Mouse (Mus musculus): ENCODE data around the gene Gm1043. TPM values are rescaled to one million over a fixed set of nuclear protein-coding genes. Genes with fewer than 3 reads are reported as not detected.

Gm1043 gene
- polyA plus RNA-seq, 1 experiment = not detected

DNA sequence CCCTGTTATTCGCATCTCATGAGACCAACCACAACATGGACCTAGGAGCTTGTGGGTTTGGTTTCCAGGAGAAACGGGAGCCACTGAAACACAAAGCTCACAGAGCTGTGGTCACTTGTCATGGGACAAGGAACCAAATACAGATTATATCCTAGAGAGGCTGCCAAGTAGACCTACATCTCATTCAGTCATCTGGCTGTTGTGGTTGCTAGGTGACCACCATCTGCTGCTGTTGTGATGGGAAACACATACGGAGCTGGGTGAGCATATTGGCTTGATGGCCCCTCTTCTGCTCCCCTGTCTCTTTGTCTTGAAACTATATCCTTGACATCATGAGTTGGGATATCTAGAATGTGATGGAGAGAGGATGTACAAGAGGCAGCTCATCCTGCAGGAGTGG lies 112.3 kb downstream of the Gm1043 start:
- Histone ChIP-seq H3K27ac (ENCODE audit: insufficient read depth, low read depth, low read length) (no peak overlapping the region), H3K4me3 (ENCODE audit: insufficient read depth, low read depth, low read length) (no peak overlapping the region), H3K4me1 (ENCODE audit: control insufficient read depth, insufficient read depth, low read length) (peaks cover 24% of the 10 kb centered on the region)
- 78% methylated on average over 3 of the region's 3 CpGs for whole genome bisulfite sequencing
- TF ChIP-seq POLR2A (IDR thresholded peaks at IDR 0.05; ENCODE audit: insufficient read depth, low read depth, low read length) (no peak), CTCF (IDR thresholded peaks at IDR 0.05; ENCODE audit: insufficient read depth, low read depth, low read length) (no peak)

DNA sequence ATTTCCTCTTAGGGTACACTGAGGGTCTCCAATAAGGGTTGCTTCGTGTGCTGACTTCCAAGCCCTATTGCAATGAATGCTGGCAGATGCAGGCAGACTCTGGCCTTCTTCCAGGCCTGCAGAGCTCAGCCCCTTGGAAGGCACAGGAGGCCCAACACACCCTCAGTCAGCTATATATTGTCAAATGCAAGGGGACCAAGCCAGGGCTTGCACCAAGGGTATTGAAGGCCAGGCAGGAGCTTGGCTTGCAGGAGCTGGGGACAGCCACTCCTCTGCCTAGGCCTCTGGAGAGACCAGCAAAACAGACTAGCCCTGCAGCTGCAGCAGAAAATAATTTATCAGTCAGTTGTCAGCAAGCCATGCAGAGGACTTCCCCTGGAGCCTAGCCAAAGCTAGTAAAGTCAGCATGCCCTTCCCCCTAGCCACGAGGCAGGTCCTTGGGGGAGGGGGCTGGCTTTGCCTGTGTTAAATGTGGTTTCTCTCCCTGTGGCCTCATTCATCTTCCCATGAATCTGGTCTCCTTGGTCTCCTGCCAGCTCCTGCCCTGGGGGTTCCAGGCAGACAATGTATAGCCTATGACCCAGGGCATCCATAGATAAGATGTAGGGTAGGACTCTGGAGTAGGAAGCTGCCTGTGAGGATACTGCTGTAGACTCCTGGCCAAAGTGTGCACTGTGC lies 113.0 kb downstream of the Gm1043 start:
- TF ChIP-seq POLR2A (IDR thresholded peaks at IDR 0.05; ENCODE audit: insufficient read depth, low read depth, low read length) (no peak), CTCF (IDR thresholded peaks at IDR 0.05; ENCODE audit: insufficient read depth, low read depth, low read length) (no peak)
- peaks cover 24% of the 10 kb centered on the region for H3K4me1 ChIP-seq (ENCODE audit: control insufficient read depth, insufficient read depth, low read length)
- H3K4me3 ChIP-seq (ENCODE audit: insufficient read depth, low read depth, low read length) = no peak overlapping the region
- no peak overlapping the region for H3K27ac ChIP-seq (ENCODE audit: insufficient read depth, low read depth, low read length)
- 32% methylated on average over 2 of the region's 2 CpGs for WGBS

DNA sequence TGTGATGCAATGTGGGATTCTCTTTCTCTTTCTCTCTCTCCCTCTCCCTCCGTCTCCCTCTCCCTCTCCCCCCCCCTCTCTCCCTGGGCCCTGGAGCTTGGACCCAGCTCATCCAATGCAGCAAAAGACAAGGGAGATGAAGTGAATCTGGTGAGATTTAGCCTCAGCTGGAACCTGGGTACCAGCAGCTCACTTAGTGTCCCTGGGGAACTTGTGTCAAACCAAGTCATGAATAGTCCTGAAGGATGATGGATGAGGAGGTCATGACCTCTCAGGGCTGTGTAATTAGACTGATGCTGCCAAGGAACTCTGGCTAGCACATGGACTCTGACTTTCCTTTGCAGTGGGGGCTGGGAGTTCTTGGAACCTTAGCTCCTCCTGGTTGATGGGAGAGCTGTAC lies 117.1 kb downstream of the Gm1043 start:
- peaks cover 11% of the 10 kb centered on the region for H3K4me1 ChIP-seq (ENCODE audit: control insufficient read depth, insufficient read depth, low read length)
- H3K4me3 ChIP-seq (ENCODE audit: insufficient read depth, low read depth, low read length) = no peak overlapping the region
- WGBS = 41% methylated on average over 1 of the region's 1 CpGs
- TF ChIP-seq CTCF (IDR thresholded peaks at IDR 0.05; ENCODE audit: insufficient read depth, low read depth, low read length) (no peak), POLR2A (IDR thresholded peaks at IDR 0.05; ENCODE audit: insufficient read depth, low read depth, low read length) (no peak)
- H3K27ac ChIP-seq (ENCODE audit: insufficient read depth, low read depth, low read length) = no peak overlapping the region

DNA sequence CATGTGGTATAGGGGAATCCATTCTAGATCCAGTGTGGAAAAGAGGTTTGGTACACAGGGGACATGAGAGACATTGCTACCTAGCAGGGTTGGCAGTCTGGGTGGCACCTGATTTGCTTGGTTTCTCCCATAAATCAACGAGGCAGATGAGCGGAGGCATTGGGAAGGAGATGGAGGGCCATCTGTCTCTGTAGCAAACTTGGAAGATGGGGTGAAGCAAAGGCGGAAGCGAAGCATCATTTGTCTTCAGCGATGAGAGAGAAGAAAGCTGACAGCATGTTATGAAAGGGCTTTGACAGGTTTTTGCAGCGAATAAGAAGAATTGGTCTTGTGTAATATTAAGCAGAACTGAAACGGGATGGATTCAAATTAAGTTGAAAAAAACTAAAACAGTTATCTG lies 119.7 kb downstream of the Gm1043 start:
- no peak overlapping the region for H3K27ac ChIP-seq (ENCODE audit: insufficient read depth, low read depth, low read length)
- peaks cover 3% of the 10 kb centered on the region for H3K4me1 ChIP-seq (ENCODE audit: control insufficient read depth, insufficient read depth, low read length)
- no peak for TF ChIP-seq CTCF (IDR thresholded peaks at IDR 0.05; ENCODE audit: insufficient read depth, low read depth, low read length)
- TF ChIP-seq POLR2A (IDR thresholded peaks at IDR 0.05; ENCODE audit: insufficient read depth, low read depth, low read length) = no peak
- 86% methylated on average over 7 of the region's 7 CpGs for WGBS
- H3K4me3 ChIP-seq (ENCODE audit: insufficient read depth, low read depth, low read length) = no peak overlapping the region

DNA sequence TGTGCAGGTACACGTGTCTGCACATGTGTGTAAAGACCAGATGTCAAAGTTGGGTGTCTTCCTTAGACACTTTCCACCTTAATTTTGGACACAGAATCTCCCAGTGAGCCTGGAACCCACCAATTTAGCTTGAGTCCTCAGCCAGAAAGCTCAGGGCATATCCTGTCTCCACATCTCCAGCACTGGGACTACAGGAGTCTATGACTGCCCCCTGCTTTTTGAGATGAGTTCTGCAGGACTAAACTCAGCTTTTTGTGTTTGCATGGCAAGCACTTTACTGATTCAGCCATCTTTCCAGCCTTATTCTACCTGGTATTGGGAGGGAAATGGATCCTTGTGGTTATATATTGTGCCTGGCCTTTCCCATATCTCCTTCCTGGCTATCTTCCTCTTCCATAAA lies 120.2 kb downstream of the Gm1043 start:
- Histone ChIP-seq H3K4me1 (ENCODE audit: control insufficient read depth, insufficient read depth, low read length) (peaks cover 3% of the 10 kb centered on the region), H3K4me3 (ENCODE audit: insufficient read depth, low read depth, low read length) (no peak overlapping the region), H3K27ac (ENCODE audit: insufficient read depth, low read depth, low read length) (no peak overlapping the region)
- 97% methylated on average over 1 of the region's 1 CpGs for WGBS
- TF ChIP-seq POLR2A (IDR thresholded peaks at IDR 0.05; ENCODE audit: insufficient read depth, low read depth, low read length) (no peak), CTCF (IDR thresholded peaks at IDR 0.05; ENCODE audit: insufficient read depth, low read depth, low read length) (no peak)

DNA sequence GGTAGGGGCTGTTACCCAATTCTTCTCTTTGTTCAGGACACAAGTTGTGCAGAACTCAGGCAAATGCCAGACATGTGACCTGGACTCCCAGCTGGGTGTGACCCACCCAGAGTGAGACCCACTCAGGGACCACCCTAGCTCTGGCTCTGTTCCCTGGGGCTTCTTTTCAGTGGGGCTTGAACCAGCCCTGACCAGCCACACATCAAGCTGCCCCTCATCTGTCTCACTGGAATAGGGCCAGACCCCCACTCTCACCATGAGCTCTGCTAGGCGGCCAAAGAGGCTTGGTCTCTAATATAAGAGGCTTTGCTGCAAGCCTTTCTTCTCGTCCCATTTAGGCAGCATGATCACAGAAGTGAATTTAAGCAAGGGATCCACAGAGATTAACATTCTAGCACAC lies 121.2 kb downstream of the Gm1043 start:
- WGBS = 66% methylated on average over 2 of the region's 2 CpGs
- H3K4me3 ChIP-seq (ENCODE audit: insufficient read depth, low read depth, low read length) = no peak overlapping the region
- TF ChIP-seq CTCF (IDR thresholded peaks at IDR 0.05; ENCODE audit: insufficient read depth, low read depth, low read length) = no peak
- no peak for TF ChIP-seq POLR2A (IDR thresholded peaks at IDR 0.05; ENCODE audit: insufficient read depth, low read depth, low read length)
- no peaks in the 10 kb centered on the region for H3K4me1 ChIP-seq (ENCODE audit: control insufficient read depth, insufficient read depth, low read length)
- H3K27ac ChIP-seq (ENCODE audit: insufficient read depth, low read depth, low read length) = no peak overlapping the region

DNA sequence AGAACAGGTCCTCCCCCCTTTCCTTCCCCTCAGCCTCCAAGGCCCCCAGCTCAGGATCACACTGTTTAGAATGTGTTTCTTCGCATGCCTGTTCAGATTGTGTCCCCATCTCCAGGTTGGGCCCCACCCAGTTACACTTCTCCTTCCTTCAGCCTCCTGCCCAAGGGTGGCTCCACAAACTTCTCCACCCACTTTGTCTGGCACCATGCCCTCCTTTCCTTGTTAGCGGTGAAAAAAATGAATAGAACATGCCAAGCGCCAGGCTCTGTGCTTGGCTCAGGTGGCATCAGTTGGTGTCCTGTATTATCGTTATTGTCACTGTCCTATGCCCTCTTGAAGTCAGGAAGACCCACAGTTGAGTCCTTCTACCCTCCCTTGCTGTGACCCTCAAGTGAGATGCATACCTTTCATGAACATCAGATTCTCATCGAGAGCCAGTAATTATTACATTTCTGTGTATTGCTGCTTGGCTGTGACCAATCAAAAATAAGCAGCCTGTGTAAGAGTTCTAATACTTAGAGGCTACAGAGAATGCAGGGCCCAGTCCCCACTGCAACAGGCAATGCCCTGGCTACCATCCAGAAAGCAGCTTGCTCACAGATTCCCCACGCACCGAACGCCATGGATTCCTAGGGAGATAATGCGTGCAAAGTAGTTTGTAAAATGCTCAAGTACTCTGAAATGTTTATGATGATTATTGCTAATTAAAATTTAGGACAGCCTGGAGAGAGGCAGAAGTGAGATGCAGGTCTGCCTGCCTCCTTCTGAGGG lies 128.0 kb downstream of the Gm1043 start:
- WGBS = 72% methylated on average over 9 of the region's 9 CpGs
- TF ChIP-seq POLR2A (IDR thresholded peaks at IDR 0.05; ENCODE audit: insufficient read depth, low read depth, low read length) (no peak), CTCF (IDR thresholded peaks at IDR 0.05; ENCODE audit: insufficient read depth, low read depth, low read length) (no peak)
- H3K4me3 ChIP-seq (ENCODE audit: insufficient read depth, low read depth, low read length) = no peak overlapping the region
- no peak overlapping the region for H3K27ac ChIP-seq (ENCODE audit: insufficient read depth, low read depth, low read length)
- H3K4me1 ChIP-seq (ENCODE audit: control insufficient read depth, insufficient read depth, low read length) = no peaks in the 10 kb centered on the region

DNA sequence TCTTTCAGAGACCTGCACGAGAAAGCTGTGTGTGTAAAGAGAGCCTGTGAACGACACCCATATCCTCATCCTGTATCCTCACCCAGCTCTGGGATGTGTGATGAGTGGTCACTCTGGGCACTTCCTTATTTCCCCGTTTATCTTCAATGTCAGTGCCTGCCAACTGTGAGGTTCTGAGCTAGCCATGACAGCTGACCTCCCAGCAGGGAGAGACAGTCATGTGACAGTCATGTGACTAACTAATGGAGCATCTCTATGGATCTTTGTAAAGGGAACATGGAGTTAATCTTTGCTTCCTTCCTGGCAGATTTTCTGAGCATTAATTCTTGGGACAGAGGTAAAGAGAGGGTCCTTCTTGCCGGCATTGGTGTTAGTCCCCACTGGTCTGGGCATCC lies 128.5 kb downstream of the Gm1043 start:
- H3K27ac ChIP-seq (ENCODE audit: insufficient read depth, low read depth, low read length) = no peak overlapping the region
- no peak for TF ChIP-seq POLR2A (IDR thresholded peaks at IDR 0.05; ENCODE audit: insufficient read depth, low read depth, low read length)
- TF ChIP-seq CTCF (IDR thresholded peaks at IDR 0.05; ENCODE audit: insufficient read depth, low read depth, low read length) = no peak
- peaks cover under 1% of the 10 kb centered on the region; the same call in 1 of the 2 replicates for H3K4me1 ChIP-seq (ENCODE audit: control insufficient read depth, insufficient read depth, low read length)
- H3K4me3 ChIP-seq (ENCODE audit: insufficient read depth, low read depth, low read length) = no peak overlapping the region
- WGBS = 79% methylated on average over 4 of the region's 4 CpGs

DNA sequence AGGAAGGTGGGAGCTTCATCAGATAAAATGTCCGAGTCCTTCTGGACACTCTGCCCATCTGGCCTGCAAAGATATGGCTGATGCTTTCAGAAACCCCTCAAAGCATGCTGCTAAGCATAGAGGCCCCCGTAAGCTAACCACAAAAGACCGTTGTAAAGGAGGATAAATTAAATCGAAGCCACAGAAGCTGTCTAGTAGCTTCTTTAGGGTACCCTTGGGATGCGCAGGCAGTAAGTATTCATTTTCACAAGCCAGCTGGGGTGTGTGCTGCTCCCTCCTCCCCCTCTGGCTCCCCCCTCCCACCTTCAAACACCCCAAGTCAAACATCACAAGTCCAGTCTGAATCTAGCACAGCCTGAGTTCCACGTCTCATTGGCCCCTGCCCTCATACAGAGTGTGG lies 129.4 kb downstream of the Gm1043 start:
- no peak overlapping the region for H3K4me3 ChIP-seq (ENCODE audit: insufficient read depth, low read depth, low read length)
- peaks cover 5% of the 10 kb centered on the region for H3K4me1 ChIP-seq (ENCODE audit: control insufficient read depth, insufficient read depth, low read length)
- H3K27ac ChIP-seq (ENCODE audit: insufficient read depth, low read depth, low read length) = no peak overlapping the region
- TF ChIP-seq CTCF (IDR thresholded peaks at IDR 0.05; ENCODE audit: insufficient read depth, low read depth, low read length) = no peak
- no peak for TF ChIP-seq POLR2A (IDR thresholded peaks at IDR 0.05; ENCODE audit: insufficient read depth, low read depth, low read length)
- WGBS = 80% methylated on average over 6 of the region's 6 CpGs
